Mouse (Mus musculus): ENCODE results near the gene Ndrg3. TPM values are rescaled to one million over a fixed set of nuclear protein-coding genes. Genes with fewer than 3 reads are reported as not detected.

Ndrg3 gene
- polyA plus RNA-seq, 1 experiment from 2014 or later = 21.1 TPM

GRCm38 (mm10) chr2:156879541-156879940 lies 112.3 kb downstream of the Ndrg3 start:
- no peak overlapping the region for H3K27ac ChIP-seq (replicated peaks)
- WGBS = 92% methylated on average over 3 of the region's 3 CpGs

GRCm38 (mm10) chr2:156877726-156878125 lies 114.1 kb downstream of the Ndrg3 start:
- Histone ChIP-seq H3K36me3 (ENCODE audit: control insufficient read depth, insufficient read depth, low read length) (peaks cover 12% of the 10 kb centered on the region; the same call in 1 of the 2 replicates), H3K4me3 (ENCODE audit: low read depth, low read length) (no peak overlapping the region), H3K27me3 (ENCODE audit: control insufficient read depth, insufficient read depth, low read length) (no peaks in the 10 kb centered on the region), H3K9me3 (ENCODE audit: control insufficient read depth, low read length) (no peaks in the 10 kb centered on the region), H3K9ac (ENCODE audit: low read length) (no peak overlapping the region), H3K4me2 (replicated peaks; ENCODE audit: low read depth) (no peak overlapping the region), H3K27ac (replicated peaks) (no peak overlapping the region), H3K4me1 (replicated peaks; ENCODE audit: control insufficient read depth, insufficient read depth) (no peaks in the 10 kb centered on the region)
- DNase-seq (ENCODE audit: low spot score) = no peak
- ATAC-seq (ENCODE audit: low FRiP score, low TSS enrichment) = no peak
- 52% methylated on average over 9 of the region's 9 CpGs for WGBS
- TF ChIP-seq EP300 (optimal IDR thresholded peaks at IDR 0.05) (no peak), CTCF (IDR thresholded peaks at IDR 0.05; ENCODE audit: low read depth) (no peak)

More at GRCm38 (mm10) chr2:156879541-156879940, 112.3 kb downstream of the Ndrg3 start:
- TF ChIP-seq EP300 (optimal IDR thresholded peaks at IDR 0.05) = no peak
- no peak for TF ChIP-seq CTCF (IDR thresholded peaks at IDR 0.05; ENCODE audit: low read depth)
- H3K9me3 ChIP-seq (ENCODE audit: control insufficient read depth, low read length) = no peaks in the 10 kb centered on the region
- H3K9ac ChIP-seq (ENCODE audit: low read length) = no peak overlapping the region
- DNase-seq (ENCODE audit: low spot score) (no peak), ATAC-seq (ENCODE audit: low FRiP score, low TSS enrichment) (no peak)
- H3K4me3 ChIP-seq (ENCODE audit: low read depth, low read length) = no peak overlapping the region
- H3K4me2 ChIP-seq (replicated peaks; ENCODE audit: low read depth) = no peak overlapping the region
- H3K27me3 ChIP-seq (ENCODE audit: control insufficient read depth, insufficient read depth, low read length) = no peaks in the 10 kb centered on the region
- no peaks in the 10 kb centered on the region for H3K4me1 ChIP-seq (replicated peaks; ENCODE audit: control insufficient read depth, insufficient read depth)
- peaks cover 4% of the 10 kb centered on the region; the same call in 1 of the 2 replicates for H3K36me3 ChIP-seq (ENCODE audit: control insufficient read depth, insufficient read depth, low read length)

Other genes starting within 250 kb of the Ndrg3 start
- gene Myl9, start 216.6 kb downstream of the Ndrg3 start, polyA plus RNA-seq (2015; fragmentation: Nextera tagmentation; extraction: Ambion mirVana) = 2,268 and 2,333 TPM in 2 replicates
- gene Tgif2, start 152.0 kb downstream of the Ndrg3 start, polyA plus RNA-seq (2015; fragmentation: Nextera tagmentation; extraction: Ambion mirVana) = 11.9 and 13.3 TPM in 2 replicates
- 2.4 and 2.7 TPM in 2 replicates for gene 4930518I15Rik, start 134.1 kb downstream of the Ndrg3 start, polyA plus RNA-seq (2015; fragmentation: Nextera tagmentation; extraction: Ambion mirVana)
- 221 and 227 TPM in 2 replicates for gene Rab5if, start 128.9 kb downstream of the Ndrg3 start, polyA plus RNA-seq (2015; fragmentation: Nextera tagmentation; extraction: Ambion mirVana)
- gene Sla2, start 104.9 kb downstream of the Ndrg3 start, polyA plus RNA-seq (2015; fragmentation: Nextera tagmentation; extraction: Ambion mirVana) = 0.10 and 0.17 TPM in 2 replicates
- gene Dsn1, start 15.1 kb upstream of the Ndrg3 start, polyA plus RNA-seq (2015; fragmentation: Nextera tagmentation; extraction: Ambion mirVana) = 7.9 and 8.6 TPM in 2 replicates
- 0.65 and 0.86 TPM in 2 replicates for gene Soga1, start 87.2 kb upstream of the Ndrg3 start, polyA plus RNA-seq (2015; fragmentation: Nextera tagmentation; extraction: Ambion mirVana)
- gene Tldc2, start 95.0 kb upstream of the Ndrg3 start, polyA plus RNA-seq (2015; fragmentation: Nextera tagmentation; extraction: Ambion mirVana) = not detected in 2 replicates
- 16.1 and 17.4 TPM in 2 replicates for gene Samhd1, start 143.2 kb upstream of the Ndrg3 start, polyA plus RNA-seq (2015; fragmentation: Nextera tagmentation; extraction: Ambion mirVana)
- gene Rbl1, start 212.5 kb upstream of the Ndrg3 start, polyA plus RNA-seq (2015; fragmentation: Nextera tagmentation; extraction: Ambion mirVana) = 9.1 and 10.2 TPM in 2 replicates

All from stomach, postnatal 0 days (tissue).